Mouse (Mus musculus) ES-Bruce4 (cell line): ENCODE measurements around the gene Rbms3.

Experiments
- CTCF ChIP-seq: IDR thresholded peaks from one replicate; pipeline ENCODE4 v1.8.1; 2011; ENCODE audit warnings: low read depth, low read length
- EP300 ChIP-seq: IDR thresholded peaks from 2 replicates; pipeline ENCODE4 v1.6.1; 2011; ENCODE audit warnings: low read depth, low read length; ENCODE audit not compliant: insufficient read depth

- no peak for TF ChIP-seq EP300
- TF ChIP-seq CTCF: no peak
These were observed 952.6 kb downstream of the Rbms3 start for GRCm38 (mm10) chr9:116677142-116677541.
